Mouse (Mus musculus): ENCODE data around the gene Tmem132d. TPM values are rescaled to one million over a fixed set of nuclear protein-coding genes. Genes with fewer than 3 reads are reported as not detected.

Gene Tmem132d
- polyA plus RNA-seq, 1 experiment from 2014 or later: 0.63 TPM

- Histone ChIP-seq H3K9me3 (no peaks in the 10 kb centered on the region), H3K4me2 (no peak overlapping the region), H3K36me3 (no peaks in the 10 kb centered on the region), H3K27me3 (no peaks in the 10 kb centered on the region), H3K4me1 (no peaks in the 10 kb centered on the region), H3K9ac (no peak overlapping the region), H3K27ac (no peak overlapping the region), H3K4me3 (no peak overlapping the region)
- 58% methylated on average over 16 of the region's 16 CpGs for WGBS
- ATAC-seq (ENCODE audit: insufficient number of reproducible peaks, low FRiP score, low TSS enrichment, low read depth): no peak
Measured at GRCm38 (mm10) chr5:127741331-127741730, 691.5 kb downstream of the Tmem132d start.

Other genes starting within 250 kb of the Tmem132d start
- gene Fzd10, start 167.8 kb upstream of the Tmem132d start, polyA plus RNA-seq (2015; fragmentation: Nextera tagmentation; extraction: Ambion mirVana): 5.9 and 7.7 TPM in 2 replicates